Mouse (Mus musculus): ENCODE data around the gene Btbd9. TPM values are rescaled to one million over a fixed set of nuclear protein-coding genes. Genes with fewer than 3 reads are reported as not detected.

Btbd9 gene
- total and polyA plus RNA-seq, 3 experiments: 24.7 to 33.8 TPM; not detected in 1

GRCm38 (mm10) chr17:30518431-30519171, 57.7 kb downstream of the Btbd9 start:
- H3K9ac ChIP-seq (ENCODE audit: control insufficient read depth, low read depth, low read length, poor library complexity, severe bottlenecking): no peak overlapping the region
- H3K4me1 ChIP-seq (ENCODE audit: control insufficient read depth in 1 of 2, insufficient read depth in 2 of 2, low read length in 2 of 2): no peaks in the 10 kb centered on the region
- peak; percentile 53 for DNase-seq (ENCODE audit: low read depth, low spot score)
- no peaks in the 10 kb centered on the region for H3K27me3 ChIP-seq (ENCODE audit: control insufficient read depth in 1 of 2, insufficient read depth in 2 of 2, low read length in 2 of 2)
- no peak overlapping the region for H3K4me3 ChIP-seq (ENCODE audit: control insufficient read depth in 1 of 2, insufficient read depth in 1 of 2, low read depth in 2 of 2, low read length in 2 of 2)
- no peaks in the 10 kb centered on the region for H3K9me3 ChIP-seq (replicated peaks; ENCODE audit: insufficient read depth, low read length)
- no peaks in the 10 kb centered on the region for H3K79me2 ChIP-seq (ENCODE audit: control insufficient read depth, insufficient read depth, low read length, poor library complexity)
- no peak for TF ChIP-seq KAT2A (conservative IDR thresholded peaks at IDR 0.05; ENCODE audit: low read depth, low read length)
- no peak for TF ChIP-seq TAL1 (IDR thresholded peaks at IDR 0.05; ENCODE audit: low read length)
- TF ChIP-seq GABPA (IDR thresholded peaks at IDR 0.05; ENCODE audit: low read depth, low read length): no peak
- no peak for TF ChIP-seq MXI1 (IDR thresholded peaks at IDR 0.05; ENCODE audit: low read depth, low read length)
- peaks cover 0 to 8% of the 10 kb centered on the region in 2 experiments; a peak in 2 of 4 replicates for H3K36me3 ChIP-seq (ENCODE audit: control insufficient read depth in 1 of 2, insufficient read depth in 2 of 2, low read length in 2 of 2)
- H3K27ac ChIP-seq (ENCODE audit: control insufficient read depth, low read depth, low read length): no peak overlapping the region

- H3K36me3 ChIP-seq (ENCODE audit: control insufficient read depth in 1 of 2, insufficient read depth in 2 of 2, low read length in 2 of 2): peaks cover 0 to 10% of the 10 kb centered on the region in 2 experiments; a peak in 2 of 4 replicates
- TF ChIP-seq MXI1 (IDR thresholded peaks at IDR 0.05; ENCODE audit: low read depth, low read length) (no peak), MYB (IDR thresholded peaks at IDR 0.05; ENCODE audit: low read depth, low read length) (no peak), CHD1 (IDR thresholded peaks at IDR 0.05; ENCODE audit: low read depth, low read length) (no peak), UBTF (IDR thresholded peaks at IDR 0.05; ENCODE audit: borderline replicate concordance, insufficient read depth, low read depth, low read length) (no peak), CTCF (IDR thresholded peaks at IDR 0.05 in 2 of 3, conservative IDR thresholded peaks at IDR 0.05 in 1 of 3; ENCODE audit: control insufficient read depth in 1 of 3, insufficient read depth in 1 of 3, low read depth in 2 of 3, low read length in 3 of 3, poor library complexity in 1 of 3, severe bottlenecking in 1 of 3) (no peak), ZMIZ1 (IDR thresholded peaks at IDR 0.05; ENCODE audit: low read depth, low read length) (no peak), NELFE (IDR thresholded peaks at IDR 0.05; ENCODE audit: low read depth, low read length) (no peak), CHD2 (IDR thresholded peaks at IDR 0.05; ENCODE audit: low read length) (no peak), GATA1 (IDR thresholded peaks at IDR 0.05; ENCODE audit: low read depth, low read length) (no peak), TBP (IDR thresholded peaks at IDR 0.05; ENCODE audit: low read depth, low read length) (no peak), MAX (IDR thresholded peaks at IDR 0.05; ENCODE audit: low read length) (no peak)
- no peaks in the 10 kb centered on the region for H3K79me2 ChIP-seq (ENCODE audit: control insufficient read depth, insufficient read depth, low read length, poor library complexity)
- no peak overlapping the region for H3K4me3 ChIP-seq (ENCODE audit: control insufficient read depth in 1 of 2, insufficient read depth in 1 of 2, low read depth in 2 of 2, low read length in 2 of 2)
- no peak overlapping the region for H3K27ac ChIP-seq (ENCODE audit: control insufficient read depth, low read depth, low read length)
- no peak for DNase-seq (ENCODE audit: low read depth, low spot score)
- no peaks in the 10 kb centered on the region for H3K9me3 ChIP-seq (replicated peaks; ENCODE audit: insufficient read depth, low read length)
- no peaks in the 10 kb centered on the region for H3K27me3 ChIP-seq (ENCODE audit: control insufficient read depth in 1 of 2, insufficient read depth in 2 of 2, low read length in 2 of 2)
- H3K9ac ChIP-seq (ENCODE audit: control insufficient read depth, low read depth, low read length, poor library complexity, severe bottlenecking): no peak overlapping the region
- H3K4me1 ChIP-seq (ENCODE audit: control insufficient read depth in 1 of 2, insufficient read depth in 2 of 2, low read length in 2 of 2): no peaks in the 10 kb centered on the region
These were observed 59.5 kb downstream of the Btbd9 start for GRCm38 (mm10) chr17:30516580-30517340.

Measured in MEL (cell line).